Mouse (Mus musculus): ENCODE results near the gene Flad1. TPM values are rescaled to one million over a fixed set of nuclear protein-coding genes. Genes with fewer than 3 reads are reported as not detected.

Flad1 gene
- polyA plus RNA-seq, 1 experiment from 2014 or later = 29.4 TPM

- ATAC-seq (ENCODE audit: insufficient read depth, low FRiP score, low TSS enrichment) (no peak), DNase-seq (ENCODE audit: low spot score) (no peak)
- WGBS = 1% methylated on average over 10 of the region's 10 CpGs
- no peak overlapping the region for H3K27ac ChIP-seq (ENCODE audit: low read depth, low read length)
- peaks cover 37% of the 10 kb centered on the region for H3K4me1 ChIP-seq (ENCODE audit: control insufficient read depth, insufficient read depth, low read length)
- H3K36me3 ChIP-seq (ENCODE audit: control insufficient read depth, insufficient read depth, low read length) = no peaks in the 10 kb centered on the region
- no peaks in the 10 kb centered on the region for H3K9me3 ChIP-seq (ENCODE audit: control insufficient read depth, low read length)
- 0 out of 2 replicates have a peak overlapping the region, but pooled peaks have one; percentile 15 for H3K9ac ChIP-seq (ENCODE audit: low read length)
- peaks cover 14% of the 10 kb centered on the region for H3K27me3 ChIP-seq (ENCODE audit: control insufficient read depth, insufficient read depth, low read length)
- peak overlapping the region; percentile 99 for H3K4me2 ChIP-seq (ENCODE audit: low read depth)
- peak overlapping the region; percentile 51 for H3K4me3 ChIP-seq (ENCODE audit: low read depth, low read length)
Observed at GRCm38 (mm10) chr3:89395419-89395805, 16.3 kb downstream of the Flad1 start.

DNA sequence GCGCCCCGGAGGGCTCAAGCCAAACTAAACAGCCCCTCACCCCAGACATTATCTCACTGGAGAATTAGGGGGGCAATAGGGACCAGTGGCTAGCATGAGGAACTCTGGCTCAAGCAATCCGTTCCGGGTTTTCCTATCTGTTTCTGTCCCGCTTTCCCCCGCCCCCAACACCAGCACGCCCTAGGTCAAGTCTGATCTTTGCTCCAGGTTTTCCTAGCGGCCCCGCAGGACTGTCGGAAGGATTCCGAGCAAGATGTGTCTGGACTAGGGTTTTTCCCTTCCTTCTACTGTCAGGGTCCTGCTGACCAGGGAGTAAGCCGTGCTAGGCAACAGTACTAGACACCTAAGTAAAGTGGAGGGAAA is 16.8 kb downstream of the Flad1 start:
- DNase-seq (ENCODE audit: low spot score) = peak; percentile 84
- Histone ChIP-seq H3K9ac (ENCODE audit: low read length) (peak overlapping the region; percentile 63), H3K36me3 (ENCODE audit: control insufficient read depth, insufficient read depth, low read length) (no peaks in the 10 kb centered on the region), H3K27me3 (ENCODE audit: control insufficient read depth, insufficient read depth, low read length) (peaks cover 14% of the 10 kb centered on the region), H3K4me3 (ENCODE audit: low read depth, low read length) (peak overlapping the region; percentile 51), H3K4me2 (ENCODE audit: low read depth) (peak overlapping the region; percentile 99), H3K9me3 (ENCODE audit: control insufficient read depth, low read length) (no peaks in the 10 kb centered on the region), H3K4me1 (ENCODE audit: control insufficient read depth, insufficient read depth, low read length) (peaks cover 37% of the 10 kb centered on the region), H3K27ac (ENCODE audit: low read depth, low read length) (peak overlapping the region; percentile 5; the same call in 1 of the 2 replicates)
- no peak for ATAC-seq (ENCODE audit: insufficient read depth, low FRiP score, low TSS enrichment)
- WGBS = under 1% methylated on average over 11 of the region's 12 CpGs

DNA sequence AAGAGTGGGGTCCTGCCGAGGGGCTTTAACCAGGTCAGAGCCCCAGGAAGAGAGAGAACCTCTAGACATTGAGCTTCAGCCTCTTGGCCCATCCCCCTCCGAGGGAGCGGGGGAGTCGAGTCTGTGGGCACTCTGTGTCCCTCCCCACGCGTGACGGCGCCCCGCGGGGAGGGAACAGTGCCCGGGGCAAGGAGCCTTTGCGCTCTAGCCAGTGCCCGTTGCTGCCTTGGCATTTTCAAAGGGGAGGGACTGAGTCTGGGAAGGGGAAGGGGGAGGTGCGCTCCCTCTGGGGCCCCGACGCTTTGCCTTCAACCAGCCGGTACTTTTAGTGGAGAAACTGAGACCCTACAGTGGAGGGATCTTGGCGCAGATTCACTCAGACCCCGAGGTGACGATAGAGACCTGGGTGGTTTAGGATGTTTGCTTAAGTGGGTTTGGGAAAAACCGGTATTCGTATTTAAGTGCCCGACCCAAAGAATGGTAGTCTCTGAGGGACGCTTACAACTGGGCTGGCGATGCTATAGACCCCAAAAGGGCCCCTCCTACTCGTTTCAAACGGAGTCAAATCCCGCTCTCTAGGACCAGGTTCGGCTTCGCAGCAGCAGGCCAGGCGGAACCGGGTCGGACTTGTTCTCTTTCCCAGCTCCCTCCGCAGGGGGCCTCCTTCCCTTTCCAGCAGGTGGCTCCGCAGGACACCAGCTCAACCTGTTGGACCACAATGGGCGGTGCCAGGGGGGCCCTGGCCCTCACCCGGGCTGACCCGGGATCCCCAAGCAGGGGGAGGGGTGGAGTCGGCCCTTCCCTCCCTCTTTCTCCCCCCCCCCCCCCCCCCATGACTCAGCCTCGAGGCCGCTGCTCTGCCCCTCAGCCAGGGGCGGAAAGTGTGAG is 17.4 kb downstream of the Flad1 start, which contains the start of gene Zbtb7b:
Gene Zbtb7b (minus strand): TSS at position 771 of the 888 bp plus-strand sequence.
- H3K4me1 ChIP-seq (ENCODE audit: control insufficient read depth, insufficient read depth, low read length) = peaks cover 37% of the 10 kb centered on the region
- under 1% methylated on average over 39 of the region's 42 CpGs for WGBS
- H3K9ac ChIP-seq (ENCODE audit: low read length) = peak within 1 kb of the TSS; percentile 63
- peak within 1 kb of the TSS; percentile 5 for H3K27ac ChIP-seq (ENCODE audit: low read depth, low read length)
- H3K36me3 ChIP-seq (ENCODE audit: control insufficient read depth, insufficient read depth, low read length) = no peaks in the 10 kb centered on the region
- peaks cover 14% of the 10 kb centered on the region for H3K27me3 ChIP-seq (ENCODE audit: control insufficient read depth, insufficient read depth, low read length)
- peak; percentile 57 for DNase-seq (ENCODE audit: low spot score)
- H3K9me3 ChIP-seq (ENCODE audit: control insufficient read depth, low read length) = no peaks in the 10 kb centered on the region
- peak within 1 kb of the TSS; percentile 51 for H3K4me3 ChIP-seq (ENCODE audit: low read depth, low read length)
- H3K4me2 ChIP-seq (ENCODE audit: low read depth) = peak within 1 kb of the TSS; percentile 99
- peak; percentile 46 for ATAC-seq (ENCODE audit: insufficient read depth, low FRiP score, low TSS enrichment)

DNA sequence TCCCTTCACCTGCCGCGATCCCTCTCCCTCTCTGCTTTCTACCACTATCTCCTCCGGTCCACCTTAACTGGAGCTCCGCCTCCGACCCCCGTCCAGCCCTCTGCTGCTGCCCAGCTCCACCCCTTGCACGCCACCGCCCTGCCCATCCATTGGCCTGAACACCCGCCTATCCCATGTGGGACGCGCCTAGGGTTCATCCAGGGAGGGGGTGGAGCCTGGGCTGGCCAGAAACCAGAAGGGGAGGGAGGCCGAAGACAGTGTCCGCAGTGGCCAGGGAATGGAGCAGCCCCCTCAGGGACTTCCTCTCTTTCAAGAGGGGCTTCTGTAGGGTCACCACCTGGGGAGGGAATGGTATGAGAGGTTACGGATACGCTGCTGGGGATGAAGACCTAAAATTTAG is 18.1 kb downstream of the Flad1 start:
- peak; percentile 91 for ATAC-seq (ENCODE audit: insufficient read depth, low FRiP score, low TSS enrichment)
- WGBS = under 1% methylated on average over 15 of the region's 15 CpGs
- H3K4me1 ChIP-seq (ENCODE audit: control insufficient read depth, insufficient read depth, low read length) = peaks cover 37% of the 10 kb centered on the region

DNA sequence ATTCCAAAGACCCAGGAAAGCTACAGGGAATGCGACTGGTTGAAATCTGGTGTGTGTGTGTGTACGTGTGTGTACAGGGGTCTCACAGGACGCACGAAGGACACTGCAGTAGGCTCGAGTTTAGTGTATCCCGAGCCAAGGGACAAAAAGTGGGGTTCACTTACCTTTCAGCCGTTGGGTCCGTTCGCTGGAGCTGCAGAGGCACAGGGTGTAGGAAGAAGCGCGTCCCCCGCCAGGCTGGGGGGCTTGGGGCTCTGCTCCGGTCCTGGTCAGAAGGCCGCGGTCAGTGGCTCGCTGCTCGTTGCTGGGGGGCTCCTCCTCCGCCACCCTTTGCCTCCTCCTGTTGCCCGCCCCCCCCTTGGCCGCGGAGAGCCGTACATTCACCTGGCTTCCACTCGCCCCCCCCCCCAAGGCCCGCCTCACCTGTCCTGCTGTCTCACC is 18.8 kb downstream of the Flad1 start:
- H3K27ac ChIP-seq (ENCODE audit: low read depth, low read length) = no peak overlapping the region
- peak overlapping the region; percentile 39; the same call in 1 of the 2 replicates for H3K9ac ChIP-seq (ENCODE audit: low read length)
- H3K36me3 ChIP-seq (ENCODE audit: control insufficient read depth, insufficient read depth, low read length) = no peaks in the 10 kb centered on the region
- H3K9me3 ChIP-seq (ENCODE audit: control insufficient read depth, low read length) = no peaks in the 10 kb centered on the region
- WGBS = under 1% methylated on average over 17 of the region's 24 CpGs
- ATAC-seq (ENCODE audit: insufficient read depth, low FRiP score, low TSS enrichment) = no peak
- H3K4me1 ChIP-seq (ENCODE audit: control insufficient read depth, insufficient read depth, low read length) = peaks cover 37% of the 10 kb centered on the region
- H3K27me3 ChIP-seq (ENCODE audit: control insufficient read depth, insufficient read depth, low read length) = peaks cover 14% of the 10 kb centered on the region
- DNase-seq (ENCODE audit: low spot score) = peak; percentile 18
- H3K4me2 ChIP-seq (ENCODE audit: low read depth) = peak overlapping the region; percentile 99
- H3K4me3 ChIP-seq (ENCODE audit: low read depth, low read length) = peak overlapping the region; percentile 48

More for the DNA sequence above, 18.1 kb downstream of the Flad1 start:
- Histone ChIP-seq H3K9me3 (ENCODE audit: control insufficient read depth, low read length) (no peaks in the 10 kb centered on the region), H3K27me3 (ENCODE audit: control insufficient read depth, insufficient read depth, low read length) (peaks cover 14% of the 10 kb centered on the region), H3K4me3 (ENCODE audit: low read depth, low read length) (peak overlapping the region; percentile 51), H3K9ac (ENCODE audit: low read length) (peak overlapping the region; percentile 63), H3K4me2 (ENCODE audit: low read depth) (peak overlapping the region; percentile 99), H3K27ac (ENCODE audit: low read depth, low read length) (peak overlapping the region; percentile 5; the same call in 1 of the 2 replicates), H3K36me3 (ENCODE audit: control insufficient read depth, insufficient read depth, low read length) (no peaks in the 10 kb centered on the region)
- peak; percentile 94 for DNase-seq (ENCODE audit: low spot score)

GRCm38 (mm10) chr3:89391663-89392511 is 19.8 kb downstream of the Flad1 start:
- H3K4me1 ChIP-seq (ENCODE audit: control insufficient read depth, insufficient read depth, low read length) = peaks cover 37% of the 10 kb centered on the region

GRCm38 (mm10) chr3:89390699-89391662 is 20.7 kb downstream of the Flad1 start:
- H3K9me3 ChIP-seq (ENCODE audit: control insufficient read depth, low read length) = no peaks in the 10 kb centered on the region
- H3K27ac ChIP-seq (ENCODE audit: low read depth, low read length) = no peak overlapping the region
- peak overlapping the region; percentile 56 for H3K9ac ChIP-seq (ENCODE audit: low read length)
- peak overlapping the region; percentile 99 for H3K4me2 ChIP-seq (ENCODE audit: low read depth)
- H3K36me3 ChIP-seq (ENCODE audit: control insufficient read depth, insufficient read depth, low read length) = no peaks in the 10 kb centered on the region
- H3K4me1 ChIP-seq (ENCODE audit: control insufficient read depth, insufficient read depth, low read length) = peaks cover 31% of the 10 kb centered on the region
- H3K4me3 ChIP-seq (ENCODE audit: low read depth, low read length) = peak overlapping the region; percentile 48
- ATAC-seq (ENCODE audit: insufficient read depth, low FRiP score, low TSS enrichment) = no peak
- DNase-seq (ENCODE audit: low spot score) = no peak
- H3K27me3 ChIP-seq (ENCODE audit: control insufficient read depth, insufficient read depth, low read length) = peaks cover 13% of the 10 kb centered on the region
- 13% methylated on average over 19 of the region's 19 CpGs for WGBS

More at GRCm38 (mm10) chr3:89391663-89392511, 19.8 kb downstream of the Flad1 start:
- under 1% methylated on average over 49 of the region's 56 CpGs for WGBS
- DNase-seq (ENCODE audit: low spot score) (peak; percentile 48), ATAC-seq (ENCODE audit: insufficient read depth, low FRiP score, low TSS enrichment) (no peak)
- peak overlapping the region; percentile 56 for H3K9ac ChIP-seq (ENCODE audit: low read length)
- H3K36me3 ChIP-seq (ENCODE audit: control insufficient read depth, insufficient read depth, low read length) = no peaks in the 10 kb centered on the region
- no peaks in the 10 kb centered on the region for H3K9me3 ChIP-seq (ENCODE audit: control insufficient read depth, low read length)
- peak overlapping the region; percentile 48 for H3K4me3 ChIP-seq (ENCODE audit: low read depth, low read length)
- peak overlapping the region; percentile 99 for H3K4me2 ChIP-seq (ENCODE audit: low read depth)
- H3K27ac ChIP-seq (ENCODE audit: low read depth, low read length) = no peak overlapping the region
- H3K27me3 ChIP-seq (ENCODE audit: control insufficient read depth, insufficient read depth, low read length) = peaks cover 14% of the 10 kb centered on the region

Data from neural tube, embryonic 11.5 days (tissue).